Mouse (Mus musculus) lung, adult 2 months (tissue): Measurements from ENCODE around the gene Fut8.

Experiments used
- CTCF ChIP-seq: fragments of 200-500 bp; IDR thresholded peaks from 2 replicates; pipeline ENCODE4 v1.5.1; 2011; ENCODE audit warnings: mild to moderate bottlenecking, low read length, control low read depth; ENCODE audit not compliant: insufficient read depth
- POLR2A ChIP-seq: fragments of 200-500 bp; IDR thresholded peaks from 2 replicates; pipeline ENCODE4 v1.6.1; 2011; ENCODE audit warnings: low read depth, mild to moderate bottlenecking, control low read depth, low read length, borderline replicate concordance; ENCODE audit errors: extremely low read depth

- TF ChIP-seq POLR2A: no peak
- TF ChIP-seq CTCF: no peak
Observed at GRCm38 (mm10) chr12:77235958-77236357, 2.0 kb upstream of the Fut8 start.
